Mouse (Mus musculus) embryonic facial prominence, embryonic 11.5 days (tissue): ENCODE results near the gene Sart3. TPM values are rescaled to one million over a fixed set of nuclear protein-coding genes. Genes with fewer than 3 reads are reported as not detected.

Experiments
- ATAC-seq: fragments of 200-750 bp; cut with Nextera tagmentation; replicated peaks from 2 replicates; pipeline ENCODE4 v1.8.0; 2017; ENCODE audit warnings: low read depth; ENCODE audit not compliant: insufficient number of reproducible peaks, low FRiP score, low TSS enrichment
- DNase-seq: peaks from one replicate; pipeline ENCODE4 v3.0.0-alpha.2; 2015; ENCODE audit warnings: low spot score
- H3K27ac ChIP-seq: fragments of 300-500 bp; sonication (generic); replicated peaks from 2 replicates; pipeline ENCODE4 v1.5.1; 2014; ENCODE audit warnings: mild to moderate bottlenecking, low read depth, low read length, control low read depth
- H3K27me3 ChIP-seq: fragments of 300-500 bp; sonication (generic); 2 replicates; pipeline ENCODE4 v1.6.1; 2014; ENCODE audit warnings: mild to moderate bottlenecking, low read length, moderate library complexity, mixed read lengths; ENCODE audit not compliant: control insufficient read depth, insufficient read depth
- H3K36me3 ChIP-seq: fragments of 300-500 bp; sonication (generic); replicated peaks from 2 replicates; pipeline ENCODE4 v1.6.1; 2014; ENCODE audit warnings: low read depth, mild to moderate bottlenecking, low read length, moderate library complexity, mixed read lengths; ENCODE audit not compliant: control insufficient read depth, insufficient read depth
- H3K4me1 ChIP-seq: fragments of 300-500 bp; sonication (generic); 2 replicates; pipeline ENCODE4 v1.6.1; 2014; ENCODE audit warnings: low read length, mixed read lengths; ENCODE audit not compliant: control insufficient read depth, insufficient read depth
- H3K4me2 ChIP-seq: fragments of 300-500 bp; sonication (generic); 2 replicates; pipeline ENCODE4 v1.6.1; 2014; ENCODE audit warnings: low read depth, mild to moderate bottlenecking, control low read depth, low read length, moderate library complexity
- H3K4me3 ChIP-seq: fragments of 300-500 bp; sonication (generic); 2 replicates; pipeline ENCODE4 v1.5.1; 2014; ENCODE audit warnings: low read depth, low read length, control low read depth
- H3K9ac ChIP-seq: fragments of 300-500 bp; sonication (generic); replicated peaks from 2 replicates; pipeline ENCODE4 v1.6.1; 2014; ENCODE audit warnings: mild to moderate bottlenecking, control low read depth, low read length
- H3K9me3 ChIP-seq: fragments of 300-500 bp; sonication (generic); replicated peaks from 2 replicates; pipeline ENCODE4 v1.6.1; 2016; ENCODE audit warnings: mild to moderate bottlenecking, low read length, inconsistent platforms, mixed read lengths; ENCODE audit not compliant: control insufficient read depth
- WGBS: fragments of 180-500 bp; shearing (Covaris S2); extraction: QIAGEN DNeasy Blood & Tissue Kit; methylation state at CpG from one replicate; pipeline ENCODE4 v1.1.7; 2014; 5-methylcytosine and 5-hydroxymethylcytosine counted together
- polyA plus RNA-seq: library from polyadenylated mRNA; unstranded; fragments of >200 nt; fragmentation: Nextera tagmentation; extraction: Ambion mirVana; gene quantifications from 2 replicates; pipeline ENCODE4 v1.2.1, GENCODE M21; 2014

The Sart3 gene
- polyA plus RNA-seq, 1 experiment from 2014 or later: 55.4 TPM

DNA sequence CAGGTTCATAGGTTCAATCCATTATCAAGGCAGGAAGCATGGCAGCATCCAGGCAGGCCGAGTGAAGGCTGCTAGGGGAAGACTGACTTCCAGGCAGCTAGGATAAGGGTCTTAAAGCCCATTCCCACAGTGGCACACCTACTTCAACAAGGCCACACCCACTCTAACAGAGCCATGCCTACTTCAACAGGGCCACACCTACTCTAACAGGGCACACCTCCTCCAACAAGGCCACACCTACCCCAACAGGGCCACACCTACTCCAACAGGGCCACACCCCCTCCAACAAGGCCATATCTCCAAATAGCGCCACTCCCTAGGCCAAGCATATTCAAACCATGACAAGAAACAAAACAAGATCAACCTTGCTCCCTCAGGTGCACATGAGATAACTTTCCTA is 59.4 kb downstream of the Sart3 start:
- ATAC-seq (no peak), DNase-seq (no peak)
- Histone ChIP-seq H3K27ac (no peak overlapping the region), H3K27me3 (no peaks in the 10 kb centered on the region), H3K4me2 (no peak overlapping the region), H3K9ac (no peak overlapping the region), H3K4me1 (no peaks in the 10 kb centered on the region), H3K36me3 (no peaks in the 10 kb centered on the region), H3K9me3 (no peaks in the 10 kb centered on the region), H3K4me3 (no peak overlapping the region)
- WGBS: 81% methylated on average over 2 of the region's 2 CpGs

DNA sequence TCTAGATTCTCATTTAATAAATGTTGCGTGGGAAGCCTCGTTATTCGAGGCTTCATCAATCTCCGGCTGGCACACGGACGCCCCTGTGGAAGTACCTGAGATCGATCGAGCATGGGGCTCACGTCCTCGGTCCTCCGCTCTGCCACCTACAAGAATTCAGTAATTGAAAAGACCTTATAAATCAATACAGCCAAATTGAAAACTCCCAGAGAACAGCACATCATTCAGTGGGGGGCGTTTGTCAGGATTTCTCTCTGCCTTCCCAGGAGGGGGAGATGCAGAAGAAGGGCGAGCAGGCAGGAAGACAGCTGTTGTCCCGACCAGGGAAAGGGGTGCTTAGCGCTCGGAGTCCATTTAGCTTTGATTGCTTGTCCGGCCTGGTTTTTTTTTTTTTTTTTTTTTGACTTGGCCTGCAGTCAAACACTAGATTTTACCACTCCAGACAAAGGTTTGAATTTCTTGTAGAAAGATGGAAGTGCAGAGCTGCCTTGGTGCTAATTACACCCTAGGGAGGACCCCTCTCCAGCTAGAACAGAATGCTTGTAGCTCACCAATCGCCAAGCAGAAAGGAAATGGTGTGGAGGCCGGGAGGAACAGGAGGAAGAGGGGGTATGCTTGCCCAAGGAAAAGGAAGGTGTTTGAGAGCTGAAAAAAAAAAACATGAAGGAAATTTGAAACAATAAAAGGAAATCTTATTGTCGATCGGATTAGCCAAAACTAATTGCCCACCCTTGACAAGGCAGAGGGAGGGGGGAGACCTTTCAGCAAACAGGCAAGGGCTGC is 68.3 kb downstream of the Sart3 start:
- H3K36me3 ChIP-seq: no peaks in the 10 kb centered on the region
- H3K27me3 ChIP-seq: no peaks in the 10 kb centered on the region
- no peaks in the 10 kb centered on the region for H3K4me1 ChIP-seq
- ATAC-seq (no peak), DNase-seq (no peak)
- H3K4me3 ChIP-seq: no peak overlapping the region
- 64% methylated on average over 21 of the region's 21 CpGs for WGBS
- no peak overlapping the region for H3K4me2 ChIP-seq
- 0 out of 2 replicates have a peak overlapping the region, but pooled peaks have one; percentile 13 for H3K27ac ChIP-seq
- H3K9ac ChIP-seq: no peak overlapping the region
- H3K9me3 ChIP-seq: no peaks in the 10 kb centered on the region

DNA sequence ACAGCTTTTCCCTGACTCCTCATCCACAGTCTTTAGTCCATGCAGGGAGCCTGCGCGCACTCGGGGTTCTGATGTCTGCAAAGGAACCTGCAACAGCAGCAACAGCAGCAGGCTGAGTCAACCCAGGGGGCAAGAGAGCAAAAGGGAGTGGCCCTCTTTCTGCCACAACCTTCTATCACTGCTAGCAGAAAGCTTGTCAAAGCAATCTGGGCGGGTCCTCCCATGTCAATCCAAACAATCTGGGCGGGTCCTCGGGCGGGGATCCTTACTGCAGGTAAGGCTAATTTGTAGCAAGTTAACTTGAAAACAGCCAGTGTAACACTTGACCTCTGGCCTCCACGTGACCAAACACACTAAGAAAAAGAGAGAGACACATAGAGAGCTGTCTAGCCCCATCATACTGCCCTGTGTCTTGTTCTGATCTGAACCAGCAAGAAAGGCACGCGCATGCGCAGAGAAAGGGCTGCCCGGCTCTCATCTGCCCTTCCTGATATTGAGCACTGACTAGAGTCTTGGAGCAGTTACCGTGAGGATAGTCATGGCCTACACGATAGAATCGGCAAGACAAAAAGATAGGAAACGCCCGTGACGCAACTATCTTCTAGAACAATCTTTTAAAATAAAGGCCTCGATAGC is 71.8 kb downstream of the Sart3 start:
- no peak overlapping the region for H3K9ac ChIP-seq
- no peak overlapping the region for H3K27ac ChIP-seq
- no peaks in the 10 kb centered on the region for H3K9me3 ChIP-seq
- DNase-seq (no peak), ATAC-seq (no peak)
- H3K4me2 ChIP-seq: no peak overlapping the region
- H3K4me1 ChIP-seq: no peaks in the 10 kb centered on the region
- H3K27me3 ChIP-seq: no peaks in the 10 kb centered on the region
- no peak overlapping the region for H3K4me3 ChIP-seq
- 82% methylated on average over 19 of the region's 19 CpGs for WGBS
- H3K36me3 ChIP-seq: no peaks in the 10 kb centered on the region

DNA sequence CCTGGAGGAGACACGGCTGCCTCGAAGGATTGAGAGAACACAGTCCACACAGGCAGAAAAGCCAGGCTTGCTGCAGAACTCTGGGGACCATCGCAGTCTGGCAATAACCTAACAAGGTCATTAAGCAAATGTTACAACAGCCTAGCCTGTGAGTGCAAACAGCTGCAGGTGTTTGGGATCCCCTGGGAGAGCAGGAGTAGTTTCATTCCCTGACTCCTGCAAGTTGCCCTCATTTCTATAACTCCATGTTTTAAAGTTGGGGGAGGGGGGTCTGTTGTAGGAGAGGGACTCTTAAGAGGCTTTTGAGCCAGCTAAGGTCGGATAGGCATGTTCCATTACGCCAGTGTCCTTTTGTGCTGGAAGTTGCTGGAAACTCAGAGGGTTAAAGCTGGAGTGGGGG is 77.9 kb downstream of the Sart3 start:
- ATAC-seq (no peak; the same call in 1 of the 2 replicates), DNase-seq (peak; percentile 64)
- H3K36me3 ChIP-seq: no peaks in the 10 kb centered on the region
- H3K9me3 ChIP-seq: no peaks in the 10 kb centered on the region
- WGBS: 51% methylated on average over 5 of the region's 5 CpGs
- H3K27ac ChIP-seq: no peak overlapping the region
- no peak overlapping the region for H3K4me2 ChIP-seq
- no peaks in the 10 kb centered on the region; the same call in 1 of the 2 replicates for H3K4me1 ChIP-seq
- no peaks in the 10 kb centered on the region for H3K27me3 ChIP-seq
- H3K9ac ChIP-seq: no peak overlapping the region
- H3K4me3 ChIP-seq: no peak overlapping the region

DNA sequence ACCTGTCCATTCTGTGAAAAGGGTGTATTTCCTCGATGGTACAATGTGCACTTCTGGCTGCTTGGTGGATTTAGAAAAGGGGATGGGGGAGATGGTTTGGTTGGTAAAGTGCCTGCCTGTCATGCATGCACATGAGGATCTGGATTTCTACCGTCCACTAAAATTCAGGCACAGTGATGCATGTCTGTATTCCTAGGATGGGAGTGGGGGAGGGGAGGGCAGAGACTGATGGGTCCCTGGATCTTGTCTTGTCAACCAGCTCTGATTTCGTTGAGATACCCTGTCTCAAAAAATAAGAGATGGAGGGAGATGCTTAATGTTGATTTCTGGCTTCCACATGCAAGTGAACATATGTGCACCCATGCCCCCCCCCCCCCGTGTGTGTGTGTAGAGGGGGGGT is 78.3 kb downstream of the Sart3 start:
- H3K4me2 ChIP-seq: no peak overlapping the region
- WGBS: 56% methylated on average over 4 of the region's 4 CpGs
- DNase-seq (no peak), ATAC-seq (no peak)
- H3K36me3 ChIP-seq: no peaks in the 10 kb centered on the region
- H3K4me1 ChIP-seq: no peaks in the 10 kb centered on the region; the same call in 1 of the 2 replicates
- no peak overlapping the region for H3K4me3 ChIP-seq
- no peaks in the 10 kb centered on the region for H3K9me3 ChIP-seq
- H3K27me3 ChIP-seq: no peaks in the 10 kb centered on the region
- no peak overlapping the region for H3K27ac ChIP-seq
- H3K9ac ChIP-seq: no peak overlapping the region

DNA sequence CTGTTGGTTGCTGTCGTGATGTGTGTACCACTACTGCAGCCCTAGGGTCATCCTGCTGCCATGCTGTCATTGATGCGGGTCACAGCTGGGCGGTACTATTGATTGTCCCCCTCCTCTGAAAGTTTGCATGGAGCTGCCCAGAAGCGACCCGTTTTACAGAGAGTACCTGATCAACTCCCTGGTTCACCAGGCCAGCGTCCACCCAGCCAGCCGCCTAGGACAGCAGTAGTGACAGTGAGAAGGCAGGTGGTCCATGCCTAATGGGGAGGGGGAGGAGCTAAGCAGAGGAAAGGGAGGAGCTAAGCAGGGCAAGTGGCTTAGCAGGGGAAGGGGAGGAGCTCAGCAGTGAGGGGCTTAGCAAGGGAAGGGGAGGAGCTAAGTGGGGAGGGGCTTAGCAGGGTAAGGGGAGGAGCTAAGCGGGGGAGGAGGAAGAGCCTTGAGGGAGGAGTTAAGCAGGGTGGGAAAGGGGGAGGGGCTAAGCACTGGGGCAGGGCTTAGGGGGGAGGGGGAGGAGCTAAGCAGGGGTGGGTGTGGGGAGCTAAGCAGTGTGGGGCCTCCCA is 79.0 kb downstream of the Sart3 start:
- Histone ChIP-seq H3K36me3 (no peaks in the 10 kb centered on the region), H3K9me3 (no peaks in the 10 kb centered on the region), H3K4me3 (no peak overlapping the region), H3K9ac (no peak overlapping the region), H3K27ac (no peak overlapping the region), H3K4me1 (no peaks in the 10 kb centered on the region; the same call in 1 of the 2 replicates), H3K27me3 (no peaks in the 10 kb centered on the region), H3K4me2 (no peak overlapping the region)
- 90% methylated on average over 8 of the region's 8 CpGs for WGBS
- ATAC-seq (no peak), DNase-seq (no peak)

Other genes starting within 250 kb of the Sart3 start
- 1.6 and 1.7 TPM in 2 replicates for gene Cmklr1, start 122.1 kb downstream of the Sart3 start, polyA plus RNA-seq
- not detected in 2 replicates for gene 1700069L16Rik, start 47.7 kb downstream of the Sart3 start, polyA plus RNA-seq
- 1.6 and 2.0 TPM in 2 replicates for gene Ficd, start 36.7 kb downstream of the Sart3 start, polyA plus RNA-seq
- gene Iscu, start 238 bp upstream of the Sart3 start, polyA plus RNA-seq: 103 and 113 TPM in 2 replicates
- gene Tmem119, start 28.0 kb upstream of the Sart3 start, polyA plus RNA-seq: 50.8 and 54.2 TPM in 2 replicates
- 1.2 and 2.0 TPM in 2 replicates for gene Selplg, start 60.1 kb upstream of the Sart3 start, polyA plus RNA-seq
- 130 and 135 TPM in 2 replicates for gene Coro1c, start 136.2 kb upstream of the Sart3 start, polyA plus RNA-seq
- 26.0 and 29.0 TPM in 2 replicates for gene Ssh1, start 221.4 kb upstream of the Sart3 start, polyA plus RNA-seq
- not detected in 2 replicates for gene Dao, start 231.2 kb upstream of the Sart3 start, polyA plus RNA-seq